Mouse (Mus musculus) heart, postnatal 0 days (tissue): Measurements from ENCODE around the gene Rbm7.

Source experiments
- CTCF ChIP-seq: IDR thresholded peaks from 2 replicates; pipeline ENCODE4 v1.5.1; 2016; ENCODE audit warnings: antibody characterized with exemption, control low read depth, low read depth
- EP300 ChIP-seq: IDR thresholded peaks from 2 replicates; pipeline ENCODE4 v1.6.1; 2016; ENCODE audit warnings: antibody characterized with exemption, low read depth

DNA sequence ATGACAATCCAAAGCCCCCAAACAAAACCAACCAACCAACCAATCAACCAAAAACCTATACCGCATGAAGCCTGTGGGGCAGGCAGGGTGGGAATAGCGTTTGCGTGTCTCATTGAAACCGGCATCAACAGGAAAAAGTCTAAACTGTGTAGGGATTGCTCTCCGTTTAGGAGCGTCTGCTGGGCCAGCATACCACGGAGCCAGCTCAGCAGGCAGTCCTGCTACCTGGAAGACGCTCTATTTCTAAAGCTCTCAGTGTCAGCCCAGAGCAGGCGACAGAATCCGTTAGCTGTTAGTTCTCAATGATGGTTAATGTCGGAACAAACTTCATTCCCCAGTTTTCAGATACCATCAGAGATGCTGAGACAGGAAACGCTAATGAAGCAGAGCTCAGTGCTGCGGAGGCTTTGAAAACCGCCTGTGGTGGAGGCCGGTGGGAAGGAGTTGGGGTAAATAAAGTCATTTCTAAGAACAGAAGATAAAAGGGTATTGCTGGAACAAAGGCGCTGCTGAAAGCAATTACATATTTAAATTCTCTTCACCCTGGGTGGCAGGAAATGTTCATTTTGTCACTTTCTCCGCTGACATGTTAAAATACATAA is 43.0 kb upstream of the Rbm7 start:
- TF ChIP-seq CTCF (no peak), EP300 (no peak)
